Comparison of ENCODE assay signal across 1 mouse cellular context in the genomic region with DNA sequence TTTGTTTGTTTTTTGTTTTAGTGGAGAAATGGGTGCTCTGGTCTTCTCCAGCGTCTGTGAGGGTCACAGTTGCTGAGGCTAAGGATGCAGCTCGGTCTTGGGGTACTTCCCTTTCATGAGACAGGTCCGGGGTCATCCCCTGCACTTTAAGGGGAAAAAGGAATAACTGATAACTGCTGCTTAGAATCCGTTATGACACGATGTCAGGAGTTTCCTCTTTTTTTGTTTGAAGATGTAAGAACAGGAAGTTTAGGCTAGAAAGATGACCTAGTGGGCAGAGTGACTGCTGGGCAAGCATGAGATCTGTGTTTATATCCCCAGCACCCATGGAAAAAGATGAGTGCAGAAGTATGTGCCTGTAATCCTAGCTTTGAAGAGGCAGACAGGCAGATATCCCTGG.
TF ChIP-seq lines count a peak whose summit lies in the region.

No protein-coding gene starts in this region.

TF ChIP-seq in MEL, 35 proteins besides CTCF, POLR2A, EP300 and RAD21 (continued from another document):
- no peak for TF ChIP-seq ZKSCAN1 (IDR thresholded peaks at IDR 0.05; ENCODE audit: low read depth, low read length)
- no peak for TF ChIP-seq ZMIZ1 (IDR thresholded peaks at IDR 0.05; ENCODE audit: low read depth, low read length)
- TF ChIP-seq SMC3 (IDR thresholded peaks at IDR 0.05; ENCODE audit: low read depth, low read length): no peak
- TF ChIP-seq TAL1 (IDR thresholded peaks at IDR 0.05; ENCODE audit: low read length): no peak
- TF ChIP-seq USF1 (IDR thresholded peaks at IDR 0.05; ENCODE audit: low read depth, low read length): no peak
- TF ChIP-seq MYC (IDR thresholded peaks at IDR 0.05; ENCODE audit: low read depth, low read length): peak; percentile 79; the same call in 1 of the 2 replicates
- no peak for TF ChIP-seq KAT2A (conservative IDR thresholded peaks at IDR 0.05; ENCODE audit: low read depth, low read length)
- TF ChIP-seq UBTF (IDR thresholded peaks at IDR 0.05; ENCODE audit: borderline replicate concordance, insufficient read depth, low read depth, low read length): no peak
- peak; percentile 63; the same call in 1 of the 2 replicates for TF ChIP-seq SIN3A (IDR thresholded peaks at IDR 0.05; ENCODE audit: low read length)
- TF ChIP-seq CHD2 (IDR thresholded peaks at IDR 0.05; ENCODE audit: low read length): no peak
- peak; percentile 33; the same call in 1 of the 2 replicates for TF ChIP-seq JUND (IDR thresholded peaks at IDR 0.05; ENCODE audit: low read depth, low read length)
- peak; percentile 87 for TF ChIP-seq ETS1 (IDR thresholded peaks at IDR 0.05; ENCODE audit: low read depth, low read length)
- TF ChIP-seq HCFC1 (IDR thresholded peaks at IDR 0.05; ENCODE audit: low read depth, low read length): peak; percentile 53
- no peak for TF ChIP-seq BHLHE40 (IDR thresholded peaks at IDR 0.05; ENCODE audit: borderline replicate concordance, low read depth, low read length)
- peak; percentile 63; the same call in 1 of the 2 replicates for TF ChIP-seq ZNF384 (IDR thresholded peaks at IDR 0.05; ENCODE audit: low read depth, low read length)
- peak; percentile 66 for TF ChIP-seq GATA1 (IDR thresholded peaks at IDR 0.05; ENCODE audit: low read depth, low read length)
- no peak for TF ChIP-seq NRF1 (IDR thresholded peaks at IDR 0.05; ENCODE audit: insufficient read depth, low read depth, low read length, poor library complexity, severe bottlenecking)
